Mouse (Mus musculus) kidney, postnatal 0 days (tissue): Measurements from ENCODE around the gene Ipo4. TPM values are rescaled to one million over a fixed set of nuclear protein-coding genes. Genes with fewer than 3 reads are reported as not detected.
A peak's percentile ranks its signal among the peaks of the same experiment; 100 is the strongest.

Experiments
- ATAC-seq: fragments of 200-750 bp; cut with Nextera tagmentation; replicated peaks from 2 replicates; pipeline ENCODE4 v1.8.0; 2017; ENCODE audit warnings: low read depth, moderate number of reproducible peaks, moderate TSS enrichment, moderate library complexity; ENCODE audit not compliant: low FRiP score
- DNase-seq: peaks from one replicate; pipeline ENCODE4 v3.0.0-alpha.2; 2016; ENCODE audit warnings: low spot score
- H3K27ac ChIP-seq: fragments of 300-500 bp; sonication (generic); 2 replicates; pipeline ENCODE4 v1.5.1; 2014; ENCODE audit warnings: mild to moderate bottlenecking
- H3K27me3 ChIP-seq: fragments of 300-500 bp; sonication (generic); 2 replicates; pipeline ENCODE4 v1.6.1; 2014; ENCODE audit warnings: low read length, mixed read lengths; ENCODE audit not compliant: insufficient read depth
- H3K36me3 ChIP-seq: fragments of 300-500 bp; sonication (generic); 2 replicates; pipeline ENCODE4 v1.6.1; 2014; ENCODE audit warnings: low read length, mixed read lengths; ENCODE audit not compliant: insufficient read depth
- H3K4me1 ChIP-seq: fragments of 300-500 bp; sonication (generic); replicated peaks from 2 replicates; pipeline ENCODE4 v1.6.1; 2014; ENCODE audit warnings: antibody characterized with exemption, low read length, mixed read lengths; ENCODE audit not compliant: insufficient read depth
- H3K4me2 ChIP-seq: fragments of 300-500 bp; sonication (generic); 2 replicates; pipeline ENCODE4 v1.6.1; 2014; ENCODE audit warnings: mild to moderate bottlenecking, low read length, moderate library complexity, mixed read lengths
- H3K4me3 ChIP-seq: fragments of 300-500 bp; sonication (generic); replicated peaks from 2 replicates; pipeline ENCODE4 v1.5.1; 2014; ENCODE audit warnings: low read depth, low read length
- H3K9ac ChIP-seq: fragments of 300-500 bp; sonication (generic); 2 replicates; pipeline ENCODE4 v1.6.1; 2014; ENCODE audit warnings: low read depth, low read length
- H3K9me3 ChIP-seq: fragments of 300-500 bp; sonication (generic); replicated peaks from 2 replicates; pipeline ENCODE4 v1.6.1; 2016; ENCODE audit warnings: low read length, inconsistent platforms, mixed read lengths
- CTCF ChIP-seq: IDR thresholded peaks from 2 replicates; pipeline ENCODE4 v1.5.1; 2016; ENCODE audit warnings: antibody characterized with exemption, low read depth, mild to moderate bottlenecking, moderate library complexity
- WGBS: fragments of 180-500 bp; shearing (Covaris S2); extraction: QIAGEN DNeasy Blood & Tissue Kit; methylation state at CpG from one replicate; pipeline ENCODE4 v1.1.7; 2014; 5-methylcytosine and 5-hydroxymethylcytosine counted together
- polyA plus RNA-seq: library from polyadenylated mRNA; unstranded; fragments of >200 nt; fragmentation: Nextera tagmentation; extraction: Ambion mirVana; gene quantifications from 2 replicates; pipeline ENCODE4 v1.2.1, GENCODE M21; 2015

The Ipo4 gene
- polyA plus RNA-seq, 1 experiment from 2014 or later, result 58.5 TPM

GRCm38 (mm10) chr14:55640816-55641215, 5.1 kb upstream of the Ipo4 start:
- WGBS, result 97% methylated on average over 14 of the region's 14 CpGs
- H3K36me3 ChIP-seq, result peaks cover 35% of the 10 kb centered on the region; the same call in 1 of the 2 replicates
- no peak overlapping the region for H3K4me3 ChIP-seq
- peaks cover 7% of the 10 kb centered on the region for H3K4me1 ChIP-seq
- H3K9me3 ChIP-seq, result no peaks in the 10 kb centered on the region
- no peaks in the 10 kb centered on the region for H3K27me3 ChIP-seq
- ATAC-seq, result no peak
- no peak overlapping the region for H3K9ac ChIP-seq
- DNase-seq, result no peak
- no peak for TF ChIP-seq CTCF
- H3K27ac ChIP-seq, result no peak overlapping the region
- no peak overlapping the region for H3K4me2 ChIP-seq

- WGBS, result 95% methylated on average over 9 of the region's 9 CpGs
- Histone ChIP-seq H3K27me3 (no peaks in the 10 kb centered on the region), H3K4me1 (peaks cover 7% of the 10 kb centered on the region), H3K4me3 (no peak within 1 kb of the TSS), H3K27ac (no peak within 1 kb of the TSS), H3K9me3 (no peaks in the 10 kb centered on the region), H3K9ac (no peak within 1 kb of the TSS), H3K36me3 (peaks cover 47% of the 10 kb centered on the region), H3K4me2 (no peak within 1 kb of the TSS)
- no peak for DNase-seq
- no peak for ATAC-seq
- TF ChIP-seq CTCF, result no peak
Observed at GRCm38 (mm10) chr14:55637795-55638194, 2.0 kb upstream of the Ipo4 start, which contains the start of gene Gm49378. TSS of gene Gm49378 (minus strand) at chr14:55637895.

GRCm38 (mm10) chr14:55634874-55635522, 759 bp downstream of the Ipo4 start:
- no peaks in the 10 kb centered on the region for H3K9me3 ChIP-seq
- peaks cover 57% of the 10 kb centered on the region for H3K36me3 ChIP-seq
- DNase-seq, result peak; percentile 34
- no peaks in the 10 kb centered on the region for H3K4me1 ChIP-seq
- peak overlapping the region; percentile 66 for H3K4me2 ChIP-seq
- ATAC-seq, result peak; percentile 10; the same call in 1 of the 2 replicates
- 4% methylated on average over 23 of the region's 23 CpGs for WGBS
- H3K27me3 ChIP-seq, result no peaks in the 10 kb centered on the region
- H3K9ac ChIP-seq, result peak overlapping the region; percentile 66
- no peak for TF ChIP-seq CTCF
- no peak overlapping the region; the same call in 1 of the 2 replicates for H3K27ac ChIP-seq
- H3K4me3 ChIP-seq, result peak overlapping the region; percentile 53

- DNase-seq, result peak; percentile 27
Observed at GRCm38 (mm10) chr14:55629312-55629711, 6.4 kb downstream of the Ipo4 start.

GRCm38 (mm10) chr14:55628077-55628827, 7.5 kb downstream of the Ipo4 start:
- WGBS, result 72% methylated on average over 27 of the region's 27 CpGs
- DNase-seq (no peak), ATAC-seq (no peak)
- no peak overlapping the region for H3K4me3 ChIP-seq
- H3K9ac ChIP-seq, result no peak overlapping the region
- no peak overlapping the region for H3K4me2 ChIP-seq
- no peaks in the 10 kb centered on the region for H3K4me1 ChIP-seq
- H3K36me3 ChIP-seq, result peaks cover 82% of the 10 kb centered on the region
- H3K27ac ChIP-seq, result no peak overlapping the region
- no peak for TF ChIP-seq CTCF
- no peaks in the 10 kb centered on the region for H3K27me3 ChIP-seq
- H3K9me3 ChIP-seq, result no peaks in the 10 kb centered on the region

More at GRCm38 (mm10) chr14:55629312-55629711, 6.4 kb downstream of the Ipo4 start:
- ATAC-seq, result no peak
- Histone ChIP-seq H3K9me3 (no peaks in the 10 kb centered on the region), H3K27me3 (no peaks in the 10 kb centered on the region), H3K4me3 (no peak overlapping the region), H3K4me2 (no peak overlapping the region), H3K9ac (no peak overlapping the region), H3K27ac (no peak overlapping the region), H3K4me1 (no peaks in the 10 kb centered on the region), H3K36me3 (peaks cover 86% of the 10 kb centered on the region)
- TF ChIP-seq CTCF, result peak; percentile 76
- WGBS, result 51% methylated on average over 5 of the region's 5 CpGs

- Histone ChIP-seq H3K36me3 (no peaks in the 10 kb centered on the region), H3K27me3 (no peaks in the 10 kb centered on the region), H3K9ac (no peak overlapping the region), H3K9me3 (no peaks in the 10 kb centered on the region), H3K4me1 (no peaks in the 10 kb centered on the region), H3K4me2 (peak overlapping the region; percentile 51), H3K27ac (no peak overlapping the region), H3K4me3 (peak overlapping the region; percentile 15; the same call in 1 of the 2 replicates)
- DNase-seq, result no peak
- no peak for TF ChIP-seq CTCF
- 33% methylated on average over 22 of the region's 22 CpGs for WGBS
- ATAC-seq, result no peak
Observed at GRCm38 (mm10) chr14:55618486-55619195, 17.1 kb downstream of the Ipo4 start.
